Mouse (Mus musculus) urinary bladder, postnatal 14 days (tissue): ENCODE measurements around the gene Gabpa.

Experiments used
- DNase-seq: peaks from one replicate; pipeline ENCODE4 v3.0.0; 2021; ENCODE audit warnings: low spot score

Gabpa gene

DNA sequence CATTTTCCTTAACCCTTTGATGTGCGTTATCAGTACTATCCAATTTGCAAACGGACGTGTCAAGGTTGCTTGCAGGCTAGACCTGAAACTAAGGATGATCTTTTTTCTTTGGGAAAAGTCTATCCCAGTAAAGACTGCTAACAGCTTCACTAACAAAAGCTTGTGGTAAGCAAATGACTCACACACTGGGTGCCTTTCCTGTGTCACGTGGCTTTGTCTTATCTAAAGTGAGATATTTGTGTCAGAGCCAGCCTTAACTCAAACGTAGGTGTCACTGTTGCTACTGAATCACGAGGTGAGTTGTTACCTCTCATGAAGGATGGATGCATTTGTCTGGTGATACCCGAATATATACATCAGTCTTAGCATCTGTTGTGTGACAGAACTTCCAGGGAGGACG is 29.9 kb downstream of the Gabpa start:
- DNase-seq = no peak

DNA sequence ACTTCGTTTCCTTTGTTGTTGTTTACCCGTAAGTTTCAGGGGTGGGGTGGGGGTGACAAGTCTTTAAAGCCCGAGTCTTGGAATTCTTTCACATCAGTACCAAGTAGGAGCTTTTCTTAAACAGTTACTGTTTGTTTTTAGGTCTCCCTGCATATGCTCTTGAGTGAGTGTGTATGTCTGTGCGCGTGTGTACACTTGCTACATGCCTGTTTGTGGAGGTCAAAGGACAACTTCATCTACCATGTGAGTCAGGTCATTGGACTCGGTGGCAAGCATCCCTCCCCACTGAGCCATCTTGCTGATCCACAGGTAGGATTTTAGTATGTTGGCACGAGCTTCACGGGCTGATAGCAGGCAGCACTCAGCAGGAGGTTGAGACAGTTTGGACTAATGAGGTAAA is 39.1 kb downstream of the Gabpa start:
- DNase-seq = no peak

DNA sequence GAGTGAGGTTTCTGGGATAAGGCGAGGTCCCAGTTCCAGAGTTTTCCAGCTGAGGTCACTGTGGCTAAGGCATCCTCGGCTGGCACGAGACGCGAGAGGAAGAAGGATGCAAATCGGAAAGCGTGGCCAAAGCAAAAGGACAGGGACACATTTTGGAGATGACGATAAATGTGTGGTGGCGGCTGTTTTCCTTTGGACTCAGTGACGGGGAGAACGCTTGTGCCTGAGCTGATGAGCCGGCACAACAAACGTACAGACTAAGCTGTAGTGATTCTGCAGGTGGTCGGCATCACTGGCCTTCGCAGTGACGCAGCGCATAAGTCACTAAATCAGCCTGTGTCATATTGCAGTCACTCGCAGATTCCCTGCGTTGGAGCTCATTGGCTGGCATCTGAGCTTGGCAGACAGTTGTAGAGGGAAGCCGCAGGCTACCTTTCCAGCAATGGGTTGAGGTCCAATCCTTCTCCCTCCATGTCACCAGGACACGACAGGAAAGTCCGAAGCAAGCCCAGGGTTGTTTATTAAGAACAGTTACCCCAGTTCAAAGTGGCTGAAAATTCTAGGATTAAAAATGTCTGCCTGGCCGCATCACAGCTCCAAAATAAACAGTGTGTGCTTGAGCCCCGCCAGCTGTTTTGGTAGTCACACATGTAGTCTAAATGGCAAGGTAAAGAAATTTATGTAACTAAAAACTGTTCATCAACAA is 40.4 kb downstream of the Gabpa start:
- peak; percentile 9 for DNase-seq

DNA sequence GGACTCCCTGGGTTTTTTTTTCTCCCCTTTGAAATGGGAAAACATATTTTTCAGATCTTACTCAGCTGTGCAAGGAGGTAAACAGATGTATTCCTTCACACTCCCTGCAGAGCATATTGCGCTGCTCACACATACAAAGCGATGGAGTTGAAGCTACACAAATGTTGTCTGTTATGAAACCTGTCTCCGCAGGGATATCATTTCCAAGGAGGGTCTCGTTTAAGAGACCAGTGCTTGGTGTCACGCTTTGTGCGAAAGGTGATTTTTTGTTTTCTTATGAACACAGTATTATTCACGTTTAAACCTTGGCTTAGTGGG is 41.0 kb downstream of the Gabpa start:
- no peak for DNase-seq

DNA sequence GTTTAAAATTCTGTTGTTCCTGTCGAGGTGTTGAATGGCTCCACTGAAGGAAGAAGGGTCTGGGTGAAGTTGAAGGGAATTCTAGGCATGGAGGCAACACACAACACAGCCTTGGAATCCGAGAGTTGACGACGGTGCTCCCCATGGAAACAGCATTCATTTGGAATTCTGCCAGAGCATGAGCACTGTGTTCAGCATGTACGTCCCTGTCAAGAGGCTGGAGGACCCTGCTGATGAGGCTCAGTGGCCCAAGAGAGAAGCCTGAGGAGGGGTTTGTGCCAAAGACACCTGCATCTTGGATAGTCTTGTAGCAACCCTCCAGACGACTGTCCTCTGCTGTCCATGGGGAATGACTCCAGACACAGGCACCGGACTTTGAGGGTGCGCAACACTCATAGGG is 41.4 kb downstream of the Gabpa start:
- DNase-seq = no peak

DNA sequence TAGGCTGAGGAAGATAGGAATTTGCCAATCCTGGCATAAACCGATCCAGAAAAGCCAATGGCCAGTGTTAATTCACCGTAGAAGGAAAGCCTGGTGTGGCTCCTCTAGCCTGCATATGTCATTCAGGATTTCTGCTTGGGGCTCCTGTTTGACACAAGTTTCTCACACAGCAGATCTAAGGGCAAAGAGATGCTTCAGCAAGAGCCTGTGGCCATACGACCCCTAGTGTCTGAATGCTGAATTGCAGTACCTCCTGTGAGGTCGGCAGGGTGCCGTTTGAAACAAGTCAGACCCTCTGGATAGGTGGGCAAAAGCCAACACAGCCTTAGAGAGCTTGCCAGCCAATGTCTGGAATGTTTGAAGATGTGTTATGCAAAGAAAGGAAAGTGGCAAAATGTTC is 44.4 kb downstream of the Gabpa start:
- peak; percentile 67 for DNase-seq

DNA sequence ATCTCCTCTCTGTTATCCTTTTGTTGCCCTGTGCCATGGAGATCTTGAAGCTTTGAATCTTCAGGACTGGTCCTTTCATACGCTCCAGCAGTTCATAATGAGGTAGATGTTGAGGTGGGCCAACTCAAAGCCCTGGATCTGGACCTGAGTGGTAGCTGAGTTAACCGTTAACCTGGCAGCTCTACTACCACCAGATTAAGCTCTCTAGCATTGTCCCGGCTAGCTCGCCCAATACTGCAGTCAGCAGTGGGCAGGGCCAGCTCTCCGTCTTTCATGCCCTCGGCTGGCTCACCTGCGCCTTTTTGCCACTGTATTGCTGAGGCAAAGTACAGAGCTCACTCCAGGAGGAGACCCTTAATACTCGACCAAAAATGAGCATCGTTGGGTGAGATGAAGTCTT is 46.4 kb downstream of the Gabpa start:
- DNase-seq = no peak

DNA sequence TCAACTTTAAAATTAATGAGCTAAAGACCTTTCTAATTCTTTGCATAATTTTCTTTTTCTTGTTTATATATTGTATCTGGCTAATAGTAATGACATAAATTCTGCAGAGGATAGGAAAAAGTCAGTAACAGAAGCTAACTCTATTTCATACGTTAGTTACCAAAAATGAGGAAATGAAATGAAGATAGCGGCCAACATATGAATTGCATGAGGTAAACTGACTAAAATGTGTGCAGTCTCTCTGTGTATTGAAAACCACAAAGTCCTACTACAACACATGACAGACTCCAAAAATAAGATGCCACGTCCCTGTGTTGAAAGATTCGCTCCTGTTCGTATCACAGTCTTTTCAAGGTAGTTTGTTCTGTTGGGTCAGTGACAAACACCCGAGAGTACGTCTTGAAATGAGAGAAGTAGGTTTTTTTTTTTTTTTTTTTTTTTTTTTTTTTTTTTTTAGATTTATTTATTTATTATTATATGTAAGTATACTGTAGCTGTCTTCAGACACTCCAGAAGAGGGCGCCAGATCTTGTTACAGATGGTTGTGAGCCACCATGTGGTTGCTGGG is 47.1 kb downstream of the Gabpa start:
- DNase-seq = no peak

DNA sequence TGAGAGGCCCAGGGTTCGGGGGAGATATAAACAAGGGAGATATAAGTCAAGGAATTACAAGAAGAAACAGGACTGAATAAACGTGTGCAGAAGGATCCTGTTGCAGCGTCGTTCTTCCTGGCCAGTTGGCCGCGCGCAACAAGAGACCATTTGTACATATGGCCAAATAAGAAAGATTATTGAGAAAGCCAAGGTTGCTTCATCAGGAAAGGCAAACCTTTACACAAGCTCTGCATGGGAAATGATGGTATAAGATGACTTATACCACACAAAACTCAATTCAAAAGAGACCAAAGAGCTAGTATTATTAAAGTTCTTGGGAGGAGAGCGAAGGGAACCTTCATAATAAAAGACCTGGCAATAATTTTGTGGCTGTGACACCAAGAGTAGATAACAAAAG is 49.8 kb downstream of the Gabpa start:
- DNase-seq = no peak

DNA sequence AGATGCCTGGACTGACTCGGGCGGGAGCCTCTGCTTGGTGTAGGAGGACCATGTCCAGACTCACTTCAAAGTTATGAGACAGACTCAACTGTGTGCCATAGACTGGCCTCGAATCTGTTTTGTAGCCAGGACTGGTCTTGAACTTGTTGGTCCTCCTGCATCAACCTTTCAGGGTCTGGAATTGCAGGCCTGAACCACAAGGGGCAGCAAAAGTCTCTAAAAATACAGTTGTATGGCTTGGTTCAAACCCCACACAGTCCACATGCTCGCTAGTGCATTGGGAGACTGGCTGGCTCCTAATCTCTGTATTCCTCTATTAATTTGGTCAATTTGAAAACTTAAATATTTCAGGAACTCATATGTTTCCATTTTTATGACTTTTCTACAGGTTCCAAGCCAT is 68.3 kb downstream of the Gabpa start:
- DNase-seq = no peak

DNA sequence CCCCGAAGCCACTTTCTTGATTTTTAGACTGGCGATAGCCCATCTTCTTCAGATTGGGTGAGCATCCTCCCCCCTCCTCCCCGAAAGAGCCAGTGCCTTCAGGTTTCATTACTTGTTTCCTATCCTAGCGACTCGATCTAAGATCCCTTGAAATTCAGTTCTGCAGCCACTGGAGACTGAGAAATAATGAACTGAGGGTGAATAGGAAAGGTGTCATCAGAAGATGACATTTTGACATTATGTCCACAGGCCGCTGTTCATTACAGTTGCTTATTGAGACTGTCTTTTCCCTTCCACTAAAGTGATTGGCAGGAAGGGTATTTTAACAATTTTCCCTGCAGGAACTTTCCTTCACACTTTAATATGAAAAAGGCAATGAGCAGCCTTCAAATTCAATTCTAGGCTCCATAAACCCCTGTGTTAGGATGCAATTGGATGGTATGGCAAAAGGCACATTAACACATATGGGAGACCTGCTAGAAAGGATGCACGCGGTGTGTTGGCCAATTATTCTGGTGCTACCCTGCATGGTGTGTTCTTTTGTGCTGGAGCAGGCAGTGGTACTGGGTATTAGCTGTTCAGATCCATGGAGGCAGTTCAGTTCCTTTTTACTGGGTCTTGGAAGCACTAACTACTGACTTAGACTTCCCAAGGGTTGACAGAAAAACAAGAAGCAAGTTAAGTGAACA is 76.9 kb downstream of the Gabpa start:
- DNase-seq = no peak
